Mouse (Mus musculus) thymus, adult 2 months (tissue): ENCODE results near the gene 5730522E02Rik. TPM values are rescaled to one million over a fixed set of nuclear protein-coding genes. Genes with fewer than 3 reads are reported as not detected.

Experiments
- DNase-seq: peaks from one replicate; pipeline ENCODE4 v3.0.0; 2021
- H3K27ac ChIP-seq: fragments of 200-500 bp; 2 replicates; pipeline ENCODE4 v1.5.1; 2012; ENCODE audit warnings: low read length, control low read depth; ENCODE audit not compliant: control insufficient read depth, insufficient read depth
- H3K27me3 ChIP-seq: fragments of 200-500 bp; 2 replicates; pipeline ENCODE4 v1.6.1; 2012; ENCODE audit warnings: mild to moderate bottlenecking, low read length, moderate library complexity, mixed read lengths; ENCODE audit not compliant: control insufficient read depth, insufficient read depth
- H3K36me3 ChIP-seq: fragments of 200-500 bp; 2 replicates; pipeline ENCODE4 v1.6.1; 2012; ENCODE audit warnings: mild to moderate bottlenecking, low read length, moderate library complexity; ENCODE audit not compliant: control insufficient read depth, insufficient read depth
- H3K4me1 ChIP-seq: fragments of 200-500 bp; replicated peaks from 2 replicates; pipeline ENCODE4 v1.6.1; 2012; ENCODE audit warnings: low read length; ENCODE audit not compliant: control insufficient read depth, insufficient read depth
- H3K4me3 ChIP-seq: fragments of 200-500 bp; 2 replicates; pipeline ENCODE4 v1.5.1; 2012; ENCODE audit warnings: mild to moderate bottlenecking, low read length, control low read depth, moderate library complexity; ENCODE audit not compliant: control insufficient read depth, insufficient read depth
- CTCF ChIP-seq: fragments of 200-500 bp; IDR thresholded peaks from 2 replicates; pipeline ENCODE4 v1.5.1; 2012; ENCODE audit warnings: mild to moderate bottlenecking, control low read depth, low read length, moderate library complexity, borderline replicate concordance; ENCODE audit not compliant: control insufficient read depth, poor library complexity, insufficient read depth; ENCODE audit errors: extremely low read depth
- POLR2A ChIP-seq: fragments of 200-500 bp; IDR thresholded peaks from 2 replicates; pipeline ENCODE4 v1.6.1; 2012; ENCODE audit warnings: mild to moderate bottlenecking, low read length, control low read depth, moderate library complexity; ENCODE audit not compliant: control insufficient read depth, poor library complexity, insufficient read depth; ENCODE audit errors: extremely low read depth
- WGBS: fragments of 180-500 bp; shearing (Covaris S2); methylation state at CpG from one replicate; pipeline ENCODE4 v1.1.7; 2018; 5-methylcytosine and 5-hydroxymethylcytosine counted together
- polyA plus RNA-seq: library from polyadenylated mRNA; depleted of rRNA; stranded (reverse); fragments of >200 nt; gene quantifications from 2 replicates; pipeline ENCODE4 v1.2.3, GENCODE M21; 2012

5730522E02Rik gene
- polyA plus RNA-seq, 1 experiment = 0.23 TPM

GRCm38 (mm10) chr11:25819789-25820188 is 390.8 kb downstream of the 5730522E02Rik start:
- no peaks in the 10 kb centered on the region for H3K36me3 ChIP-seq
- DNase-seq = no peak
- no peaks in the 10 kb centered on the region for H3K27me3 ChIP-seq
- no peak overlapping the region for H3K27ac ChIP-seq
- no peaks in the 10 kb centered on the region for H3K4me1 ChIP-seq
- no peak for TF ChIP-seq POLR2A
- no peak for TF ChIP-seq CTCF
- H3K4me3 ChIP-seq = no peak overlapping the region

GRCm38 (mm10) chr11:25813446-25813845 is 397.1 kb downstream of the 5730522E02Rik start:
- TF ChIP-seq POLR2A (no peak), CTCF (no peak)
- Histone ChIP-seq H3K4me3 (no peak overlapping the region), H3K4me1 (no peaks in the 10 kb centered on the region), H3K27ac (no peak overlapping the region), H3K27me3 (no peaks in the 10 kb centered on the region), H3K36me3 (no peaks in the 10 kb centered on the region)
- 98% methylated on average over 2 of the region's 2 CpGs for WGBS
- no peak for DNase-seq

- DNase-seq = no peak
Observed at GRCm38 (mm10) chr11:25787691-25788090, 422.9 kb downstream of the 5730522E02Rik start.

DNA sequence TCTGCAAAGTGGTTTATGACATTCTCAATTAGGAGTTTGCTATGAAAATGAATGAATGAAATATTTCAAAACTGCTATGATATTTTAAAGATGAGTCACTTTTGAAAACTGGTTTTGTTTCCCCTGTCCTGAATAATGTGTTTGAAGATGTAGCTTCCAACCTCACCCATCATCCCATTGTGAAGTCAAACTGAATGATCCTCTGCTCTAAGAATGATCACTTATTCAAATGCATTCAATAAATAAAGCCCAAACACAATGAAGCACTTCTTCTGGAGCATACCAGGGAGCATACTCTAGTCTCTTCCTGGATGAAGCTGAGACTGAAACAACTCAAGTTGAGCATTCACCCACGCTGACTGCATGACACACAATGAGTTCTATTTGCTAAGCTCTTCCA is 438.3 kb downstream of the 5730522E02Rik start:
- no peak for DNase-seq
- H3K4me3 ChIP-seq = no peak overlapping the region
- H3K27ac ChIP-seq = no peak overlapping the region
- no peaks in the 10 kb centered on the region for H3K4me1 ChIP-seq
- no peaks in the 10 kb centered on the region for H3K27me3 ChIP-seq
- no peak for TF ChIP-seq POLR2A
- TF ChIP-seq CTCF = no peak
- no peaks in the 10 kb centered on the region for H3K36me3 ChIP-seq
- WGBS = 92% methylated on average over 1 of the region's 1 CpGs

More at GRCm38 (mm10) chr11:25787691-25788090, 422.9 kb downstream of the 5730522E02Rik start:
- Histone ChIP-seq H3K27ac (no peak overlapping the region), H3K27me3 (no peaks in the 10 kb centered on the region), H3K4me3 (no peak overlapping the region), H3K36me3 (no peaks in the 10 kb centered on the region), H3K4me1 (no peaks in the 10 kb centered on the region)
- TF ChIP-seq POLR2A = no peak
- WGBS = 88% methylated on average over 1 of the region's 1 CpGs

DNA sequence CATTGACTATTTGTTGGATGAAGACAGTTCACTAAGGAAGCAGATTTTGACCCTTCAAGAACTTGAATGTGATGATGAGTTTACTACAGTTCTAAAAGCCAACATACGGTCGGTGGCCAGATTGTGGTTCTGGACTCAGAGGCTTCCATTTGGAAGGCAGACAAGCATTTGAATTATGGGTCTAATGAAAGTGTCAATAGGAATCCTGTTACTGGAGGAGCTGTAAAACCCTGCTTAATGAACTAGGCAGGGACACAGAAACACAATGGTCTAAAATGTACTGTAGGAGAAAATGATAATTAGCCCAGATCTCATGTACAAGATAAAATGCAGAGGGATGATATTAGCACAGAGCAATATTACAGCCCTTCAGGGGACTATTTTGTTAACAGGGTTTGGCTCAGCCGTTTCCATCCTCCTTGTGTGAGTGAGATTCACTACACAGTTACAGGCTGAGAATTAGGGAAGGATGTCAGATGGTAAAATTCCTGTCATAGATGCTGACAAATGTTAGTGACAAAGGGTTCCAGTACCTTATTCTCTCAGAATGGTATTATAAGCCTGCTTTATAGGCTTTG is 439.5 kb downstream of the 5730522E02Rik start:
- H3K27ac ChIP-seq = no peak overlapping the region
- DNase-seq = no peak
- no peak overlapping the region for H3K4me3 ChIP-seq
- H3K27me3 ChIP-seq = no peaks in the 10 kb centered on the region
- no peaks in the 10 kb centered on the region for H3K4me1 ChIP-seq
- TF ChIP-seq CTCF (no peak), POLR2A (no peak)
- H3K36me3 ChIP-seq = no peaks in the 10 kb centered on the region
- WGBS = 80% methylated on average over 3 of the region's 3 CpGs

DNA sequence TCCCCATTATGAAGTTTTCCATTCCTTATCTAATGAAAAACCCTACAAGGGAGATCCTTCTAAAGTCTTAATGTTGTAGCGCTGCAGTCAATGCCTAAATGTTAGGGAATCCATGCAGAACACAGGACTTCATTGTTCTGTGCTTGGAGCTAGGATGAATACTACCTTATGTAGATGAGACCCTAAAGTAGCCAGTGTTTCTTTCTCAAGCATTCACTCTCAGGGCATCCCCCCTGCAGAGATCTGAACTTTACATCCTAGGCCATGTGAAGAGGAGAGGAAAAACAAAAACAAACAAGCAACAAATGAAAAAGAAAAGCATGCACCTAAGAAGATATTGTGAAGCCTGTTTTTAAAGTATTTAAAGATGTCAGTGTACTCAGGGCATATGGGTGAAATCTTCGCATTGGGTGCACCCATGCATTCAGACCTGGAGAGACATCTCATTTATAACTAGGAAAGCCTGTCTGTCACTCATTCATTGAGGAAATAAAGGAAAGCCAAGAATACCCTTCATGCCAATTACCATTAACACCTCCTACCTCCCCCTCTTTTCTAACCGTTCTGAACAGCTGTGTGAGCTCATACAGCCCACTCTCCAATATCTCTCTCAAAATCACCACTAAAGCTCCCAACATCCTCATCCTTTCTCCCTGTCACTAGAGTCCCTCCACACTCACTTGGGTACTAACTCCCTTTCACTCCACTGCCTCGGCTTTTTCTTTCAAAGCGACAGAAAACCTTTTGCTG is 442.8 kb downstream of the 5730522E02Rik start:
- Histone ChIP-seq H3K36me3 (no peaks in the 10 kb centered on the region), H3K27ac (no peak overlapping the region), H3K27me3 (no peaks in the 10 kb centered on the region), H3K4me3 (no peak overlapping the region), H3K4me1 (no peaks in the 10 kb centered on the region)
- no peak for DNase-seq
- WGBS = 83% methylated on average over 5 of the region's 5 CpGs
- TF ChIP-seq POLR2A (no peak), CTCF (no peak)
